8 mouse cellular contexts compared by ENCODE assay signal in genomic region chr11:8653800-8654295, GRCm38 (mm10). TPM values are rescaled to one million over a fixed set of nuclear protein-coding genes. Genes with fewer than 3 reads are reported as not detected.
DNase-seq lines count a peak whose midpoint lies in the region; ATAC-seq lines count a peak whose summit lies in the region.

No protein-coding gene starts in this region.

- intact Hi-C loops in gastrocnemius, postnatal 36 days (cut with DNase I): no loop called here

- WGBS in forebrain, embryonic 15.5 days: 49% methylated on average over 13 of the region's 13 CpGs
- 62% methylated on average over 13 of the region's 13 CpGs for WGBS in intestine, embryonic 16.5 days
- 68% methylated on average over 13 of the region's 13 CpGs for WGBS in midbrain, embryonic 11.5 days

- H3K36me3 ChIP-seq in forebrain, embryonic 15.5 days: no peaks in the 10 kb centered on the region
- H3K36me3 ChIP-seq in intestine, embryonic 16.5 days (ENCODE audit: control insufficient read depth, insufficient read depth, low read length): no peaks in the 10 kb centered on the region
- no peaks in the 10 kb centered on the region for H3K36me3 ChIP-seq in midbrain, embryonic 11.5 days (ENCODE audit: control insufficient read depth, insufficient read depth, low read length)

- H3K27me3 ChIP-seq in forebrain, embryonic 15.5 days: no peaks in the 10 kb centered on the region
- no peaks in the 10 kb centered on the region for H3K27me3 ChIP-seq in intestine, embryonic 16.5 days (replicated peaks; ENCODE audit: control insufficient read depth, insufficient read depth, low read length)
- no peaks in the 10 kb centered on the region for H3K27me3 ChIP-seq in midbrain, embryonic 11.5 days (ENCODE audit: control insufficient read depth, insufficient read depth, low read length)

- no peaks in the 10 kb centered on the region for H3K9me3 ChIP-seq in forebrain, embryonic 15.5 days
- H3K9me3 ChIP-seq in intestine, embryonic 16.5 days (ENCODE audit: control insufficient read depth, low read length): no peaks in the 10 kb centered on the region
- no peaks in the 10 kb centered on the region for H3K9me3 ChIP-seq in midbrain, embryonic 11.5 days (ENCODE audit: control insufficient read depth, low read length)

- peak; percentile 30 for DNase-seq in gastrocnemius, postnatal 10 days
- DNase-seq in gastrocnemius, postnatal 36 days: no peak
- DNase-seq in R1 (ENCODE audit: low read depth, low spot score) (peak; percentile 74), liver (no peak)
- DNase-seq in midbrain, embryonic 11.5 days (ENCODE audit: low spot score, missing footprints): no peak
- DNase-seq in urinary bladder, postnatal 36 days (ENCODE audit: low spot score in 2 of 2): no peak

- H3K4me3 ChIP-seq in forebrain, embryonic 15.5 days: no peak overlapping the region
- H3K4me3 ChIP-seq in intestine, embryonic 16.5 days (ENCODE audit: low read length): no peak overlapping the region
- no peak overlapping the region for H3K4me3 ChIP-seq in midbrain, embryonic 11.5 days (ENCODE audit: low read depth, low read length)

- no peak overlapping the region for H3K27ac ChIP-seq in forebrain, embryonic 15.5 days (replicated peaks)
- no peak overlapping the region for H3K27ac ChIP-seq in intestine, embryonic 16.5 days (ENCODE audit: low read length)
- H3K27ac ChIP-seq in midbrain, embryonic 11.5 days (ENCODE audit: low read depth, low read length): no peak overlapping the region

- peaks cover 16% of the 10 kb centered on the region for H3K4me1 ChIP-seq in forebrain, embryonic 15.5 days
- H3K4me1 ChIP-seq in intestine, embryonic 16.5 days (ENCODE audit: control insufficient read depth, insufficient read depth, low read length): peaks cover 52% of the 10 kb centered on the region
- no peaks in the 10 kb centered on the region for H3K4me1 ChIP-seq in midbrain, embryonic 11.5 days (ENCODE audit: control insufficient read depth, insufficient read depth, low read length)

- no peak overlapping the region for H3K4me2 ChIP-seq in forebrain, embryonic 15.5 days (replicated peaks)
- no peak overlapping the region for H3K4me2 ChIP-seq in intestine, embryonic 16.5 days (ENCODE audit: low read depth, low read length)
- no peak overlapping the region for H3K4me2 ChIP-seq in midbrain, embryonic 11.5 days

- ATAC-seq in forebrain, embryonic 15.5 days (replicated peaks): peak; percentile 24; the same call in 1 of the 2 replicates
- peak; percentile 46 for ATAC-seq in intestine, embryonic 16.5 days
- 0 out of 2 replicates have a peak, but pooled peaks have one; percentile 6 for ATAC-seq in midbrain, embryonic 11.5 days (ENCODE audit: low FRiP score)

- H3K9ac ChIP-seq in forebrain, embryonic 15.5 days (replicated peaks): no peak overlapping the region
- H3K9ac ChIP-seq in intestine, embryonic 16.5 days (ENCODE audit: low read depth, low read length): no peak overlapping the region
- H3K9ac ChIP-seq in midbrain, embryonic 11.5 days (ENCODE audit: low read length): no peak overlapping the region

RNA-seq across cellular contexts. Expression of gene Tns3, which starts 10.5 kb away (rescaled TPM):
- total RNA-seq in gastrocnemius, postnatal 10 days (2021): 10 to 100 TPM; 16.7 to 21.3 TPM
- 1 to 10 TPM; 4.7 to 5.9 TPM for total RNA-seq in gastrocnemius, postnatal 36 days (2021)
- polyA plus RNA-seq in forebrain, embryonic 15.5 days (2015; fragmentation: Nextera tagmentation; extraction: Ambion mirVana): 6.9 and 8.0 TPM in 2 replicates
- 18.7 and 21.0 TPM in 2 replicates for polyA plus RNA-seq in intestine, embryonic 16.5 days (2015; fragmentation: Nextera tagmentation; extraction: Ambion mirVana)
- polyA plus RNA-seq in midbrain, embryonic 11.5 days (2014; fragmentation: Nextera tagmentation; extraction: Ambion mirVana): 4.9 and 5.0 TPM in 2 replicates

Comparison
In these comparisons a context has a peak if more than half of its experiments do, and no peak if none do; other contexts are left out.
1. DNase-seq: peak in gastrocnemius, postnatal 10 days (single experiment) and R1 (single experiment); none in gastrocnemius, postnatal 36 days (0 of 2), midbrain, embryonic 11.5 days (single experiment), urinary bladder, postnatal 36 days (0 of 2) and liver (single experiment).
2. Peak in every context shown above with its lines, with median percentiles within 50 percentile points of each other: ATAC-seq.